Mouse (Mus musculus) lung, postnatal 0 days (tissue): ENCODE measurements around the gene Ccdc106.

Experiments used
- CTCF ChIP-seq: IDR thresholded peaks from 2 replicates; pipeline ENCODE4 v1.5.1; 2016; ENCODE audit warnings: antibody characterized with exemption, mild to moderate bottlenecking
- EP300 ChIP-seq: IDR thresholded peaks from 2 replicates; pipeline ENCODE4 v1.6.1; 2016; ENCODE audit warnings: antibody characterized with exemption, mild to moderate bottlenecking, control low read depth

DNA sequence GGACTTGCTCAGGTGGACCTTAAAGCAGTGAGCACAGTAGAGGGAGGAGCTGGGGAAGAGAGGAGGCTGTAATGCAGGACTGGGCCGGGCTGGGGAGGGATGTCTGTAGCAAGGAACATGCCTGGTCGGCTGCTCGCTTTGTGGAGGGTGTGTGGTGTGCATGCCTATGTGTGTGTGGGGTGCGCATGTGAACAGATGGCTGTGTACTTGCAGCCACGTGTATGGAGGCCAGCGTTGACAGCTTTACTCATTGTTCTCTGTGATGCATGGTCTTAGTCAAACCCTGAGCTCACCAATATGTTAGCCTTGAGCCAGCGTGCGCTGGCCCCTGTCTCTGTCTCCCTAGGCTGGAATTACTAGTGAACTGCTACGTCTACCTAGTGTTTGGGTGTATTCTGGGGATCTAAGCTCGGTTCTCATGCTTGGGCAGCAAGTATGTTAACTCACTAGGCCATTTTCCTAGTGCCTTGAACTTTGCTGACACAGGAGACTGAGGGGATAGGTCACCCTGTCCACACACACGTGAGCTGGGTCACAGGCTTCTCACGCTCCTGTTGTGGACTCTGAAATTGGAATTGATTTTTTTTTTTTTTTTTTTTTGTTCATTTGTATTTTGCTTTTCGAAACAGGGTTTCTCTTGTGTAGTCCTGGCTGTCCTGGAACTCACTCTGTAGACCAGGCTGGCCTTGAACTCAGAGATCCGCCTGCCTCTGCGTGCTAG is 70.8 kb downstream of the Ccdc106 start:
- TF ChIP-seq EP300: no peak
- no peak for TF ChIP-seq CTCF
